In the genomic region with DNA sequence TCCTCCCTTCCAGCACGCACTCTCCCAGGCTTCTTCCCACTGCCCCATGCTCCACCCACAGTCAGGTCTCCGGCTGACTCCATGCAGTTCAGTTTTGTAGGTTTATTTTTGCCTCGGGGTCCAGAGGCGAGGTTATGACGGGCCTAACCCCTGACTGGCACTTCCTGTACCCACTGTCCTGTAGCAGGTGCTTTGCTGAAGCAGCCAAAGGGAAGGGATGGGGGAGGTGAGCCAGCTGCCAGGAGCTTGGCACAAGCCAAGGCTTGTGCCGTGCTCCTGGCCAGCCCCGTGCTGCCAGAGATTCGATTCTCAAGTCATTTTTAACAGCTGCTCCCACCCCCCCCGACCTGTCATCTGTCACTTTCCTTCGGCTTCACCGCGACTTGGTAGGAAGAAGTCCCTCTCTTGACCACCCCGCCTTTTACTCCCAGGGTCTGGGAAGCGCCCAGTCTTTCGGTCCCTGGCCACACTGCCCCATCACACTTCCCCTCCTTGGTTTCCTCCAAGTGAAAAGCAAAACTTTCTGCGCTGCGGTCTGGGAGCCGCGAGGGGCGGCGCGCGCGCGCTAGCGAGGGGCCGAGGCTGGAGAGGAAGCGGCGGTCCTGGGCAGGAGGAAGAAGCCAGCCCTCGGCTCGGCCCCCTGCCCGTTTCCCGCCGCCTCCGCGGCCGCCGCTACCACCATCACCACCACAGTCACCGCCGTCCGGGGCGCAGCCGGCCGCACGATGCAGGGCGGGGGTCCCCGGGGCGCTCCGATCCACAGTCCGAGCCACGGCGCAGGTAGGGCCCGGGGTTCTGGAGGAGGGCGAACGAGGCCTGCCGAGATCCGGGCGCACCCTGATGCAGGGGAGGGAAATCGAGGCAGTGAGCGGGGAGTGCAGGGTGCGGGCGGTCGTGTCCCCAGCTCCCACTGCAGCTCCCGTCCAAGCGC, we compare ENCODE assay signal across 8 mouse cellular contexts. TPM values are rescaled to one million over a fixed set of nuclear protein-coding genes. Genes with fewer than 3 reads are reported as not detected.
A peak's percentile ranks its signal among the peaks of the same experiment; 100 is the strongest.
DNase-seq lines count a peak whose midpoint lies in the region; ATAC-seq and TF ChIP-seq lines count a peak whose summit lies in the region.

A gene (plus strand): TSS at position 691 of the 931 bp plus-strand sequence.

- peak within 1 kb of the TSS; percentile 48 for H3K9ac ChIP-seq in hindbrain, embryonic 12.5 days
- H3K9ac ChIP-seq in limb, embryonic 14.5 days (ENCODE audit: low read depth, low read length, severe bottlenecking), result peak within 1 kb of the TSS; percentile 79
- peak within 1 kb of the TSS; percentile 71 for H3K9ac ChIP-seq in midbrain, embryonic 13.5 days (replicated peaks)

- H3K4me2 ChIP-seq in hindbrain, embryonic 12.5 days (replicated peaks), result peak within 1 kb of the TSS; percentile 76
- H3K4me2 ChIP-seq in limb, embryonic 14.5 days (replicated peaks; ENCODE audit: low read depth, low read length, severe bottlenecking), result peak within 1 kb of the TSS; percentile 96
- peak within 1 kb of the TSS; percentile 93 for H3K4me2 ChIP-seq in midbrain, embryonic 13.5 days (replicated peaks)

- peak within 1 kb of the TSS; percentile 36; the same call in 1 of the 2 replicates for H3K27ac ChIP-seq in hindbrain, embryonic 12.5 days
- H3K27ac ChIP-seq in limb, embryonic 14.5 days (replicated peaks; ENCODE audit: low read depth, low read length), result 0 out of 2 replicates have a peak within 1 kb of the TSS, but pooled peaks have one; percentile 19
- H3K27ac ChIP-seq in midbrain, embryonic 13.5 days, result 0 out of 2 replicates have a peak within 1 kb of the TSS, but pooled peaks have one; percentile 11

- no peak for ATAC-seq in monocyte, adult 5-6 weeks (replicated peaks; ENCODE audit: insufficient number of reproducible peaks, low FRiP score, low TSS enrichment, poor library complexity, severe bottlenecking)
- ATAC-seq in hindbrain, embryonic 12.5 days (ENCODE audit: low FRiP score), result no peak
- ATAC-seq in limb, embryonic 14.5 days (ENCODE audit: low FRiP score, low read depth), result peak; percentile 42
- ATAC-seq in midbrain, embryonic 13.5 days, result peak; percentile 55

- H3K4me3 ChIP-seq in hindbrain, embryonic 12.5 days, result peak within 1 kb of the TSS; percentile 47
- H3K4me3 ChIP-seq in limb, embryonic 14.5 days (replicated peaks; ENCODE audit: low read length), result peak within 1 kb of the TSS; percentile 71
- H3K4me3 ChIP-seq in midbrain, embryonic 13.5 days (replicated peaks), result peak within 1 kb of the TSS; percentile 58

- peaks cover 40% of the 10 kb centered on the region for H3K27me3 ChIP-seq in hindbrain, embryonic 12.5 days
- H3K27me3 ChIP-seq in limb, embryonic 14.5 days (ENCODE audit: control insufficient read depth, insufficient read depth, low read length), result peaks cover 33% of the 10 kb centered on the region
- H3K27me3 ChIP-seq in midbrain, embryonic 13.5 days, result peaks cover 39% of the 10 kb centered on the region

- peaks cover 9% of the 10 kb centered on the region; the same call in 1 of the 2 replicates for H3K4me1 ChIP-seq in hindbrain, embryonic 12.5 days
- peaks cover 6% of the 10 kb centered on the region for H3K4me1 ChIP-seq in limb, embryonic 14.5 days (ENCODE audit: control insufficient read depth, insufficient read depth, low read length)
- H3K4me1 ChIP-seq in midbrain, embryonic 13.5 days (replicated peaks), result peaks cover 14% of the 10 kb centered on the region

- H3K36me3 ChIP-seq in hindbrain, embryonic 12.5 days, result no peaks in the 10 kb centered on the region
- H3K36me3 ChIP-seq in limb, embryonic 14.5 days (ENCODE audit: control insufficient read depth, insufficient read depth, low read length), result no peaks in the 10 kb centered on the region
- no peaks in the 10 kb centered on the region for H3K36me3 ChIP-seq in midbrain, embryonic 13.5 days

- no peaks in the 10 kb centered on the region; the same call in 1 of the 2 replicates for H3K9me3 ChIP-seq in hindbrain, embryonic 12.5 days (replicated peaks)
- no peaks in the 10 kb centered on the region for H3K9me3 ChIP-seq in limb, embryonic 14.5 days (ENCODE audit: control insufficient read depth, low read length)
- H3K9me3 ChIP-seq in midbrain, embryonic 13.5 days, result 0 out of 2 replicates have a peak, but pooled peaks cover 3% of the 10 kb centered on the region

- DNase-seq in monocyte, adult 2 months (ENCODE audit: low read depth in 1 of 2, low spot score in 2 of 2), result peak; percentile 48 to 57
- peak; percentile 36 for DNase-seq in brain, adult 2 months (ENCODE audit: low read depth, low spot score)
- DNase-seq in frontal cortex, postnatal 36 days (ENCODE audit: low spot score in 2 of 2), result peak; percentile 16 to 36
- DNase-seq in limb, embryonic 14.5 days (ENCODE audit: low spot score), result no peak
- DNase-seq in testis, postnatal 10 days (ENCODE audit: low spot score), result peak; percentile 63

- WGBS in hindbrain, embryonic 12.5 days, result 2% methylated on average over 58 of the region's 65 CpGs
- WGBS in limb, embryonic 14.5 days, result under 1% methylated on average over 65 of the region's 65 CpGs
- WGBS in midbrain, embryonic 13.5 days, result 2% methylated on average over 64 of the region's 65 CpGs

- no peak for TF ChIP-seq POLR2A in limb, embryonic 14.5 days (IDR thresholded peaks at IDR 0.05; ENCODE audit: borderline replicate concordance, extremely low read depth, insufficient read depth, insufficient read length)

RNA-seq across cellular contexts. Expression of the gene that starts here (rescaled TPM):
- 3.9 to 11.4 TPM (median 7.1 TPM) in 3 replicates for total RNA-seq in monocyte, adult 5-6 weeks (2017)
- polyA plus RNA-seq in hindbrain, embryonic 12.5 days (2016; fragmentation: Nextera tagmentation; extraction: Ambion mirVana), result 2.7 and 2.8 TPM in 2 replicates
- polyA plus RNA-seq in limb, embryonic 14.5 days (2012; rRNA removed), result 3.2 and 3.8 TPM in 2 replicates
- 2.2 and 2.7 TPM in 2 replicates for polyA plus RNA-seq in limb, embryonic 14.5 days (2014; fragmentation: Nextera tagmentation; extraction: Ambion mirVana)
- 1.00 and 1.3 TPM in 2 replicates for polyA plus RNA-seq in midbrain, embryonic 13.5 days (2015; fragmentation: Nextera tagmentation; extraction: Ambion mirVana)

Comparison
In these comparisons a context has a peak if more than half of its experiments do, and no peak if none do; other contexts are left out.
1. ATAC-seq: peak in limb, embryonic 14.5 days (single experiment) and midbrain, embryonic 13.5 days (single experiment); none in monocyte, adult 5-6 weeks (single experiment) and hindbrain, embryonic 12.5 days (single experiment).
2. Peak in every context shown above with its lines, with median percentiles within 50 percentile points of each other: H3K27ac ChIP-seq, H3K4me2 ChIP-seq, H3K4me3 ChIP-seq and H3K9ac ChIP-seq.